Mouse (Mus musculus) heart, embryonic 11.5 days (tissue): ENCODE data around the gene Phf13. TPM values are rescaled to one million over a fixed set of nuclear protein-coding genes. Genes with fewer than 3 reads are reported as not detected.

Experiments used
- ATAC-seq: fragments of 200-750 bp; cut with Nextera tagmentation; replicated peaks from 2 replicates; pipeline ENCODE4 v1.8.0; 2017; ENCODE audit warnings: moderate library complexity; ENCODE audit not compliant: insufficient number of reproducible peaks, low FRiP score, low TSS enrichment
- H3K27ac ChIP-seq: fragments of 300-500 bp; sonication (generic); 2 replicates; pipeline ENCODE4 v1.5.1; 2014; ENCODE audit warnings: mild to moderate bottlenecking, low read depth, low read length
- H3K27me3 ChIP-seq: fragments of 300-500 bp; sonication (generic); 2 replicates; pipeline ENCODE4 v1.6.1; 2014; ENCODE audit warnings: mild to moderate bottlenecking, low read length, mixed read lengths; ENCODE audit not compliant: control insufficient read depth, insufficient read depth
- H3K36me3 ChIP-seq: fragments of 300-500 bp; sonication (generic); 2 replicates; pipeline ENCODE4 v1.6.1; 2014; ENCODE audit warnings: mild to moderate bottlenecking, low read length, moderate library complexity, mixed read lengths; ENCODE audit not compliant: control insufficient read depth, insufficient read depth
- H3K4me1 ChIP-seq: fragments of 300-500 bp; sonication (generic); 2 replicates; pipeline ENCODE4 v1.6.1; 2014; ENCODE audit warnings: low read length; ENCODE audit not compliant: control insufficient read depth, insufficient read depth
- H3K4me2 ChIP-seq: fragments of 300-500 bp; sonication (generic); 2 replicates; pipeline ENCODE4 v1.6.1; 2014; ENCODE audit warnings: mild to moderate bottlenecking, moderate library complexity
- H3K4me3 ChIP-seq: fragments of 300-500 bp; sonication (generic); 2 replicates; pipeline ENCODE4 v1.5.1; 2014; ENCODE audit warnings: low read depth, low read length
- H3K9ac ChIP-seq: fragments of 300-500 bp; sonication (generic); 2 replicates; pipeline ENCODE4 v1.6.1; 2014; ENCODE audit warnings: mild to moderate bottlenecking, low read depth, low read length, moderate library complexity
- H3K9me3 ChIP-seq: fragments of 300-500 bp; sonication (generic); replicated peaks from 2 replicates; pipeline ENCODE4 v1.6.1; 2016; ENCODE audit warnings: low read length; ENCODE audit not compliant: control insufficient read depth
- WGBS: fragments of 180-500 bp; shearing (Covaris S2); extraction: QIAGEN DNeasy Blood & Tissue Kit; methylation state at CpG from one replicate; pipeline ENCODE4 v1.1.7; 2014; ENCODE audit not compliant: insufficient replicate concordance; 5-methylcytosine and 5-hydroxymethylcytosine counted together
- polyA plus RNA-seq: library from polyadenylated mRNA; unstranded; fragments of >200 nt; fragmentation: Nextera tagmentation; extraction: Ambion mirVana; gene quantifications from 2 replicates; pipeline ENCODE4 v1.2.1, GENCODE M21; 2014

The Phf13 gene
- polyA plus RNA-seq, 1 experiment from 2014 or later, result 14.3 TPM

DNA sequence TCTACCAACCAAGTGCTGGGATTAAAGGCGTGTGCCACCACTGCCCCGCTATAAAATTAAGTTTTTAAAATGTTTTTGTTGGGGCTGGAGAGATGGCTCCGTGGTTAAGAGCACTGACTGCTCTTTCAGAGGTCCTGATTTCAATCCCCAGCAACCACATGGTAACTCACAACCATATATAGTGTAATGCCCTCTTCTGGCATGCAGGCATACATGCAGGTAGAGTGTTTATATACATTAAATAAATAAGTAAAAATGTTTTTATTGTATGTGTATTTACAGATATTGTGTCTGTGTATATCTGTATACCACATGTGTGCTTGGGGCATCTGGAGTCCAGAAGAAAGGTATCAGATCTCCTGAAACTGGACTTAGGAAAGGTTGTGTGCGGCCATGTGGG lies 5.3 kb upstream of the Phf13 start:
- no peaks in the 10 kb centered on the region for H3K9me3 ChIP-seq
- H3K27ac ChIP-seq, result no peak overlapping the region
- H3K4me1 ChIP-seq, result 0 out of 2 replicates have a peak, but pooled peaks cover 4% of the 10 kb centered on the region
- H3K4me2 ChIP-seq, result no peak overlapping the region
- H3K4me3 ChIP-seq, result no peak overlapping the region
- WGBS, result 66% methylated on average over 4 of the region's 4 CpGs
- ATAC-seq, result no peak
- H3K9ac ChIP-seq, result no peak overlapping the region
- no peaks in the 10 kb centered on the region for H3K36me3 ChIP-seq
- no peaks in the 10 kb centered on the region for H3K27me3 ChIP-seq

GRCm38 (mm10) chr4:152000906-152001305 lies 4.8 kb upstream of the Phf13 start:
- WGBS, result 39% methylated on average over 4 of the region's 4 CpGs
- Histone ChIP-seq H3K36me3 (no peaks in the 10 kb centered on the region), H3K9ac (no peak overlapping the region), H3K4me2 (no peak overlapping the region), H3K27ac (no peak overlapping the region), H3K9me3 (no peaks in the 10 kb centered on the region), H3K4me1 (0 out of 2 replicates have a peak, but pooled peaks cover 4% of the 10 kb centered on the region), H3K4me3 (no peak overlapping the region), H3K27me3 (no peaks in the 10 kb centered on the region)
- no peak for ATAC-seq

DNA sequence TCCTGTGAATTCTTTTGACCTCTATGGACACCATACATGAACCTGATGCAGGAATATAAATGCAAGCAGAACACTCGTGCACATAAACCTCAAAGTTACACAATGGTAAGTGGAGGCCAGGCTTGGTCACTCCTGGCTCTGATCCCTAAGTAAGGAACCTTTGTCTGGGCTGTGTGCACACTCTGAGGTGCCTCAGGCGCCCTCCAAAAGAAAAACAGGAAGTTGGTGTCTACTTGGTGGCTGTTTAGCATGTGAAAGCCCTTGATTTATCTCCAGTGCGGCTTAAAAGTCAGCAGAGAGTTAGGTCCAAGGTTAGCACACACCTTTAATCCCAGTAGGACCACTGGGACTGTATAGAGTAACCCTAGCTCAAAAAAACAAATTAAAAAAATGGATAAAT lies 3.4 kb upstream of the Phf13 start:
- Histone ChIP-seq H3K9me3 (no peaks in the 10 kb centered on the region), H3K9ac (no peak overlapping the region), H3K27ac (no peak overlapping the region), H3K4me1 (peaks cover 4% of the 10 kb centered on the region; the same call in 1 of the 2 replicates), H3K4me2 (no peak overlapping the region), H3K4me3 (no peak overlapping the region), H3K27me3 (no peaks in the 10 kb centered on the region), H3K36me3 (no peaks in the 10 kb centered on the region)
- ATAC-seq, result no peak
- 65% methylated on average over 3 of the region's 3 CpGs for WGBS

DNA sequence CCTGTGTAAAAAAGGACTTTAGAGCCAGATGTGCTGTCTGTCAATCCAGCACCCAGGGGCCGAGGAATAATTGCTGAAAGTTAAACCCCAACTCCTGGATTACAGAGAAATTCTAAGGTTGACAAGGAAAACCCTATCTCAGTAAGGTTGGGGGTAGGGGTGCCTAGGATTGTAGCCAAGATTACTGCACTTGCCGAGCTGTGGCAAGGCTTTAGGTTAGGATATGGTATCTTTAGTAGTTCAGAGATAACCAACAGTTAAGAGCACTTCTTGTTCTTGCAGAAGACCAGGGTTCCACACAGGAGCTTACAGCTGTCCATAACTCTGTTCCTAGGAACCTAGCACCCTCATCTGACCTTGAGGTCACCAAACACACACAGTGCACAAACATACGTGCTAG lies 1.6 kb upstream of the Phf13 start:
- peaks cover 12% of the 10 kb centered on the region for H3K4me1 ChIP-seq
- peak overlapping the region; percentile 100; the same call in 1 of the 2 replicates for H3K4me3 ChIP-seq
- no peaks in the 10 kb centered on the region for H3K9me3 ChIP-seq
- peak overlapping the region; percentile 67 for H3K4me2 ChIP-seq
- H3K27me3 ChIP-seq, result no peaks in the 10 kb centered on the region
- no peak for ATAC-seq
- no peak overlapping the region; the same call in 1 of the 2 replicates for H3K9ac ChIP-seq
- WGBS, result 51% methylated on average over 3 of the region's 3 CpGs
- H3K27ac ChIP-seq, result no peak overlapping the region
- no peaks in the 10 kb centered on the region for H3K36me3 ChIP-seq

- peak overlapping the region; percentile 85 for H3K9ac ChIP-seq
- peak overlapping the region; percentile 82 for H3K27ac ChIP-seq
- H3K4me2 ChIP-seq, result peak overlapping the region; percentile 67
- ATAC-seq, result no peak
- H3K4me1 ChIP-seq, result peaks cover 12% of the 10 kb centered on the region
- H3K9me3 ChIP-seq, result no peaks in the 10 kb centered on the region
- peaks cover 4% of the 10 kb centered on the region for H3K36me3 ChIP-seq
- H3K27me3 ChIP-seq, result no peaks in the 10 kb centered on the region
- WGBS, result 6% methylated on average over 13 of the region's 13 CpGs
- H3K4me3 ChIP-seq, result peak overlapping the region; percentile 100
Observed at GRCm38 (mm10) chr4:151996951-151997222, 829 bp upstream of the Phf13 start.

- H3K4me2 ChIP-seq, result peak overlapping the region; percentile 95
- ATAC-seq, result peak; percentile 15
- no peaks in the 10 kb centered on the region for H3K27me3 ChIP-seq
- peak overlapping the region; percentile 89 for H3K27ac ChIP-seq
- WGBS, result under 1% methylated on average over 60 of the region's 111 CpGs
- peaks cover 13% of the 10 kb centered on the region for H3K36me3 ChIP-seq
- H3K4me3 ChIP-seq, result peak overlapping the region; percentile 100
- peak overlapping the region; percentile 97 for H3K9ac ChIP-seq
- H3K4me1 ChIP-seq, result peaks cover 12% of the 10 kb centered on the region
- H3K9me3 ChIP-seq, result no peaks in the 10 kb centered on the region
Observed at GRCm38 (mm10) chr4:151995371-151996172, 486 bp downstream of the Phf13 start.

DNA sequence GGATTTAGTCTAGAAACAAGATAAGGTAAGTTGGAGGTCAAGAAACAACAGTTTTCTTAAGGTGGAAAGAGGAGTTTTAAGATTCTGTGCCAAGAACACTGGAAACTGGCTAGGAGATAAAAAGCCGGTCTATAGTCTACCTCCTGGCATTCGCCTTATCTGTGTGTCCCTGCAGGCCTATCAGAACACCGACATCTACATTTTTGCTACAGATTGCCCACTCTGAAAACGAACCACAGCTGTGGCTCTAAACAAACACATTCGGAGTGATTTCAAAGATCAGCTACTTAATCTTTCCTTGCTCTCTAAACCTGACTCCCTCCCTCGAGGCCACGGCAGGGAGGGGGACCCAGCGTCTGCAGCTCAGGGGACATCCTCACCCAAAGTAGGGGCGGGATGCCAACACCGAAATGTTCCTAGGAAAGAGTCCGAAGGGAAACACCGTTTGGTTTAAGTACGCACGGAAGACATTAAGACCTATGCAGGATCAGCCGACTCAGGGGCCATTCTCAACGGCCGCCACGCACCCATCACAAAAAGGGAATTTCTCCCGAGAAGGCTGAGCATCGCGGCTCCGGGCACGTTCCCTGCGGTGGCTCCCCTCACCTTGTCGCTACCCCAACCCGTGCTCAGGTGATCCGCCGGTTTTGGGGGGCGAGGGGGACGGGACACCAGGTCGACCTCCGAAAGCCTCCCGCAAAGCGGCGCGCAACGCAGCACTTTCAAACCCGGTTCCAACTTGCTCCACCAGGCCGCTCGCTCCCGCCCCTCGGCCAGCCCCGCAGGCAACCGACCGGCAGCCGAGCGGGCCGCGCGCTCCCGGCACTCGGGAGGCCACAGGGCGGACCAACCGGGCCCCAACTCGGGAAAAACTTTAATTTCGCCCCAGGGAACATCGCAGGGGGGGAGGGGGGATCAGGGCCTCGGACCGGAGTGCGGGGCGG lies 1.6 kb downstream of the Phf13 start:
- peak overlapping the region; percentile 100 for H3K4me3 ChIP-seq
- H3K36me3 ChIP-seq, result peaks cover 16% of the 10 kb centered on the region
- peak overlapping the region; percentile 95 for H3K4me2 ChIP-seq
- no peaks in the 10 kb centered on the region for H3K27me3 ChIP-seq
- no peak for ATAC-seq
- H3K9me3 ChIP-seq, result no peaks in the 10 kb centered on the region
- H3K9ac ChIP-seq, result peak overlapping the region; percentile 97
- peaks cover 12% of the 10 kb centered on the region for H3K4me1 ChIP-seq
- H3K27ac ChIP-seq, result peak overlapping the region; percentile 89
- 1% methylated on average over 60 of the region's 61 CpGs for WGBS

DNA sequence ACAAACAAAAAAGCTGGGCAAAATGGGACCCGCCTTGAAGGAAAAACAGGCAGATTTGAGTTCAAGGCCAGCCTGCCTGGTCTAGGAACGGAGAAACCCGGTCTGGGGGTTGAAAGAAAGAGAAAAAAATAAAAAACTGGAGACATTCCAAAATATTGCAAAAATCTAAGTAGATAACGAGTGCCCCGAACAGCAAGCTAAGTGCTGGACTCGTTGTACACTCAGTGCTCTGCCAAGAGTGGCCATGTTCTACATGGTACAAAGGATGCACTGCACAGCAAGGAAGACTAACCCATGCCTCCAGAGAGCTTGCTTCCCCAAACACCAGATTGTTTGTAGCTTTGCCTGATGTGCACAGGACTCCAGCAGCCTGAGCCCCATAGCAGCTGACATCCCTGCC lies 3.0 kb downstream of the Phf13 start:
- H3K36me3 ChIP-seq, result peaks cover 16% of the 10 kb centered on the region
- peaks cover 21% of the 10 kb centered on the region for H3K4me1 ChIP-seq
- H3K9me3 ChIP-seq, result no peaks in the 10 kb centered on the region
- H3K9ac ChIP-seq, result no peak overlapping the region
- H3K27ac ChIP-seq, result no peak overlapping the region
- no peak for ATAC-seq
- peak overlapping the region; percentile 4; the same call in 1 of the 2 replicates for H3K4me2 ChIP-seq
- WGBS, result 80% methylated on average over 6 of the region's 6 CpGs
- no peaks in the 10 kb centered on the region for H3K27me3 ChIP-seq
- H3K4me3 ChIP-seq, result no peak overlapping the region
